Mouse (Mus musculus): ENCODE measurements at regions not wholly inside any gene's neighbourhood (a gene's known extent, or its start where the extent isn't known, plus 50 kb on each side); places are given as distances from the start of the nearest gene placed in this dataset.
A peak's percentile ranks its signal among the peaks of the same experiment; 100 is the strongest.

- DNase-seq (ENCODE audit: low spot score), result peak; percentile 36
Measured at GRCm38 (mm10) chr15:59954345-59954744, 62.1 kb downstream of the 4933412E24Rik start.

GRCm38 (mm10) chr15:59953857-59954256 is 62.6 kb downstream of the 4933412E24Rik start:
- peak; percentile 7 for DNase-seq (ENCODE audit: low spot score)

- peak; percentile 9 for DNase-seq (ENCODE audit: low spot score)
Measured at GRCm38 (mm10) chr15:59950617-59951216, 65.7 kb downstream of the 4933412E24Rik start.

GRCm38 (mm10) chr15:59945208-59945607 is 71.2 kb downstream of the 4933412E24Rik start:
- no peak for DNase-seq (ENCODE audit: low spot score)

- no peak for DNase-seq (ENCODE audit: low spot score)
Measured at GRCm38 (mm10) chr15:59936486-59936885, 79.9 kb downstream of the 4933412E24Rik start.

GRCm38 (mm10) chr15:59913860-59914259 is 102.6 kb downstream of the 4933412E24Rik start:
- no peak for DNase-seq (ENCODE audit: low spot score)

- DNase-seq (ENCODE audit: low spot score), result no peak
Measured at GRCm38 (mm10) chr15:59908300-59908699, 108.1 kb downstream of the 4933412E24Rik start.

GRCm38 (mm10) chr15:59905832-59906797 is 110.3 kb downstream of the 4933412E24Rik start:
- DNase-seq (ENCODE audit: low spot score), result peak; percentile 19

GRCm38 (mm10) chr15:59904741-59905140 is 111.7 kb downstream of the 4933412E24Rik start:
- DNase-seq (ENCODE audit: low spot score), result no peak

- no peak for DNase-seq (ENCODE audit: low spot score)
Measured at GRCm38 (mm10) chr15:59888996-59889395, 127.4 kb downstream of the 4933412E24Rik start.

GRCm38 (mm10) chr15:59888131-59888459 is 128.3 kb downstream of the 4933412E24Rik start:
- DNase-seq (ENCODE audit: low spot score), result no peak

GRCm38 (mm10) chr15:59887381-59888130 is 128.9 kb downstream of the 4933412E24Rik start:
- DNase-seq (ENCODE audit: low spot score), result peak; percentile 9

GRCm38 (mm10) chr15:59886036-59886435 is 130.4 kb downstream of the 4933412E24Rik start:
- DNase-seq (ENCODE audit: low spot score), result no peak

- no peak for DNase-seq (ENCODE audit: low spot score)
Measured at GRCm38 (mm10) chr15:59882444-59882843, 134.0 kb downstream of the 4933412E24Rik start.

- no peak for DNase-seq (ENCODE audit: low spot score)
Measured at GRCm38 (mm10) chr15:59880426-59880825, 136.0 kb downstream of the 4933412E24Rik start.

- no peak for DNase-seq (ENCODE audit: low spot score)
Measured at GRCm38 (mm10) chr15:59879311-59879710, 137.1 kb downstream of the 4933412E24Rik start.

GRCm38 (mm10) chr15:59876279-59876742 is 140.1 kb downstream of the 4933412E24Rik start:
- DNase-seq (ENCODE audit: low spot score), result no peak

GRCm38 (mm10) chr15:59866701-59867100 is 149.7 kb downstream of the 4933412E24Rik start:
- no peak for DNase-seq (ENCODE audit: low spot score)

GRCm38 (mm10) chr15:59864746-59865499 is 151.5 kb downstream of the 4933412E24Rik start:
- DNase-seq (ENCODE audit: low spot score), result peak; percentile 19

- no peak for DNase-seq (ENCODE audit: low spot score)
Measured at GRCm38 (mm10) chr15:59852271-59853000, 164.0 kb downstream of the 4933412E24Rik start.

Data from heart, adult 8-10 months (tissue).